Mouse (Mus musculus): ENCODE measurements around the gene D130043K22Rik. TPM values are rescaled to one million over a fixed set of nuclear protein-coding genes. Genes with fewer than 3 reads are reported as not detected.

Gene D130043K22Rik
- total and polyA plus RNA-seq, 3 experiments: 0.55 TPM; not detected in 2

DNA sequence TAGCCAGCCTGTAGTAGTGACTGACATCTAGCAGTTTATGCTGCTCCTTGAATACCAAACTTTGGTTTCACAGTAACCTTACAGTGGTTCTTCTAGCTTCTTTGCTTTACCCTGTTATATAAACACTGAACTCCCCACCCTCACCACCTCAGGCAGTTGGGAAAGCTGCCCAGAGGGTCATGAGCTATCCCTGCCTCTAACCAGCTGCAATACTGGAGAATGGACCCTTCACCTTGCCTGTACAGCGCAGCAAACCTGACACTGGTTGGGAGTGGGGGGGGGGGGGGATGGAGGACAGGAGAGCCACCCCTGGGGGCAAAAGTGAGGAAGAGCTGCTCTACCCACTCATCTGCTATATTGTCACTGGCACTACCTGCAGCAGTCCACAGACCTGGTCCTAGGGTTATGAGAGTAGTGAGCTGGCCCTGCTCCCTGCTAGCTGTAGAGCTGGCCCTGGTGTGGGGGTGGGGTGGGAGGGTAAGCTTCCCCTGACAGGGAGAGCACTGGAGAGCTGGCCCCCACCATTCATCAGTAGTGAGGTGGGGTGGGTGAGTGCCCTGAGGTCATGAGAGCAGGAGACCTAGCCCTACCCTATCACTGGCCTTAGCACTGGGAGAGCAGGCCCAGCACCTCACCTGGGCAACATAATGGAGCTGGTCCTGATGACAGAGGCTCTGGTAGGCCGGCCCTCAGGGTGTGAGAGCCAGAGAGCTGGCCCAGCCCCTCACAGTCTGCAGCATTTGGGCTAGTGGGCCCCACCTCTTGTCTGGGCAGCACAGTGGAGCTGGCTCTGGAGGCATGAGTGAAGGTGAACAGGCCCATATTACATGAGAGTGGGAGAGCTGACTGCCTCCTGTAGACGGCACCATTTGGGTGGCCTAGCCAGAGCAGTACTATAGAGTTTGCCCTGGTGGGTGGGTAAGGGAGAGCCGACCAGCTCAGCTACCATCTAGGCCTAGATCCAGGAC, 28.5 kb upstream of the D130043K22Rik start:
- ATAC-seq (ENCODE audit: extremely low read depth, insufficient number of reproducible peaks, low FRiP score, poor library complexity, severe bottlenecking) (peak; percentile 11; the same call in 1 of the 2 replicates), DNase-seq (ENCODE audit: low spot score) (no peak)
- Histone ChIP-seq H3K4me3 (ENCODE audit: low read depth, low read length) (no peak overlapping the region), H3K4me1 (ENCODE audit: insufficient read depth, low read depth, low read length) (peaks cover 16% of the 10 kb centered on the region), H3K27me3 (ENCODE audit: insufficient read depth, low read length) (no peaks in the 10 kb centered on the region), H3K9me3 (replicated peaks) (no peaks in the 10 kb centered on the region), H3K36me3 (replicated peaks) (peaks cover 78% of the 10 kb centered on the region)
- TF ChIP-seq GATA2 (IDR thresholded peaks at IDR 0.05; ENCODE audit: borderline replicate concordance, low read depth, low read length) (no peak), GATA1 (IDR thresholded peaks at IDR 0.05; ENCODE audit: borderline replicate concordance, low read length) (no peak), CTCF (IDR thresholded peaks at IDR 0.05; ENCODE audit: low read depth, low read length) (no peak), POLR2AphosphoS5 (IDR thresholded peaks at IDR 0.05; ENCODE audit: insufficient replicate concordance, low read depth, low read length) (0 out of 2 replicates have a peak, but pooled peaks have one; percentile 65), TAL1 (conservative IDR thresholded peaks at IDR 0.05; ENCODE audit: low read depth, low read length) (no peak)

DNA sequence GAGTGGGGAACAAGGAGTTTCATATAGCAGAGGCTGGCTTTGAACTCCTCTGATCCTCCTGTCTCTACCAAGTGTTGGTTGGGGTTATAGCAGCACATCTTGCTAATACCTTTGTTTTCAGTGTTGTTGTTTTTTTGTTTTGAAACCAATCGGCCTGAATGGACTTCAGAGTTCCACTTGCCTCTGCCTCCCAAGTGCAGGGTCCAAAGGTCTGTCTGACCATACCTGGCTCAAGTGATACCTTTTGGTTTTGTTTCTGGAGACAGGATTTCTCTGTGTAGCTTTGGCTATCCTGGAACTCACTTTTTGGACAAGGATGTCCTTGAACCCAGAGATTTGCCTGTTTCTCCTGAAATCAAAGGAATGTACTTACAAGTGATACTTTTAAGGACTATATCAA, 25.0 kb upstream of the D130043K22Rik start:
- Histone ChIP-seq H3K4me3 (ENCODE audit: low read depth, low read length) (no peak overlapping the region), H3K9me3 (replicated peaks) (no peaks in the 10 kb centered on the region), H3K4me1 (ENCODE audit: insufficient read depth, low read depth, low read length) (peaks cover 15% of the 10 kb centered on the region), H3K27me3 (ENCODE audit: insufficient read depth, low read length) (no peaks in the 10 kb centered on the region), H3K36me3 (replicated peaks) (peaks cover 74% of the 10 kb centered on the region)
- ATAC-seq (ENCODE audit: extremely low read depth, insufficient number of reproducible peaks, low FRiP score, poor library complexity, severe bottlenecking) (no peak), DNase-seq (ENCODE audit: low spot score) (no peak)
- no peak for TF ChIP-seq GATA1 (IDR thresholded peaks at IDR 0.05; ENCODE audit: borderline replicate concordance, low read length)
- no peak for TF ChIP-seq TAL1 (conservative IDR thresholded peaks at IDR 0.05; ENCODE audit: low read depth, low read length)
- TF ChIP-seq CTCF (IDR thresholded peaks at IDR 0.05; ENCODE audit: low read depth, low read length): no peak
- no peak for TF ChIP-seq GATA2 (IDR thresholded peaks at IDR 0.05; ENCODE audit: borderline replicate concordance, low read depth, low read length)
- no peak for TF ChIP-seq POLR2AphosphoS5 (IDR thresholded peaks at IDR 0.05; ENCODE audit: insufficient replicate concordance, low read depth, low read length)

GRCm38 (mm10) chr13:24822663-24823343, 22.1 kb upstream of the D130043K22Rik start:
- no peak for ATAC-seq (ENCODE audit: extremely low read depth, insufficient number of reproducible peaks, low FRiP score, poor library complexity, severe bottlenecking)
- H3K4me1 ChIP-seq (ENCODE audit: insufficient read depth, low read depth, low read length): no peaks in the 10 kb centered on the region; the same call in 1 of the 2 replicates
- no peak for TF ChIP-seq CTCF (IDR thresholded peaks at IDR 0.05; ENCODE audit: low read depth, low read length)
- no peak for TF ChIP-seq POLR2AphosphoS5 (IDR thresholded peaks at IDR 0.05; ENCODE audit: insufficient replicate concordance, low read depth, low read length)

GRCm38 (mm10) chr13:24824647-24825046, 20.3 kb upstream of the D130043K22Rik start:
- ATAC-seq (ENCODE audit: extremely low read depth, insufficient number of reproducible peaks, low FRiP score, poor library complexity, severe bottlenecking) (no peak), DNase-seq (ENCODE audit: low spot score) (no peak)
- H3K4me3 ChIP-seq (ENCODE audit: low read depth, low read length): no peak overlapping the region
- H3K27me3 ChIP-seq (ENCODE audit: insufficient read depth, low read length): no peaks in the 10 kb centered on the region
- H3K9me3 ChIP-seq (replicated peaks): no peaks in the 10 kb centered on the region
- H3K36me3 ChIP-seq (replicated peaks): peaks cover 66% of the 10 kb centered on the region
- TF ChIP-seq POLR2AphosphoS5 (IDR thresholded peaks at IDR 0.05; ENCODE audit: insufficient replicate concordance, low read depth, low read length): no peak
- no peak for TF ChIP-seq CTCF (IDR thresholded peaks at IDR 0.05; ENCODE audit: low read depth, low read length)
- no peak for TF ChIP-seq GATA2 (IDR thresholded peaks at IDR 0.05; ENCODE audit: borderline replicate concordance, low read depth, low read length)
- TF ChIP-seq GATA1 (IDR thresholded peaks at IDR 0.05; ENCODE audit: borderline replicate concordance, low read length): no peak
- no peak for TF ChIP-seq TAL1 (conservative IDR thresholded peaks at IDR 0.05; ENCODE audit: low read depth, low read length)
- no peaks in the 10 kb centered on the region; the same call in 1 of the 2 replicates for H3K4me1 ChIP-seq (ENCODE audit: insufficient read depth, low read depth, low read length)

More at GRCm38 (mm10) chr13:24822663-24823343, 22.1 kb upstream of the D130043K22Rik start:
- no peak overlapping the region for H3K4me3 ChIP-seq (ENCODE audit: low read depth, low read length)
- peaks cover 70% of the 10 kb centered on the region for H3K36me3 ChIP-seq (replicated peaks)
- H3K9me3 ChIP-seq (replicated peaks): no peaks in the 10 kb centered on the region
- no peaks in the 10 kb centered on the region for H3K27me3 ChIP-seq (ENCODE audit: insufficient read depth, low read length)
- DNase-seq (ENCODE audit: low spot score): no peak

DNA sequence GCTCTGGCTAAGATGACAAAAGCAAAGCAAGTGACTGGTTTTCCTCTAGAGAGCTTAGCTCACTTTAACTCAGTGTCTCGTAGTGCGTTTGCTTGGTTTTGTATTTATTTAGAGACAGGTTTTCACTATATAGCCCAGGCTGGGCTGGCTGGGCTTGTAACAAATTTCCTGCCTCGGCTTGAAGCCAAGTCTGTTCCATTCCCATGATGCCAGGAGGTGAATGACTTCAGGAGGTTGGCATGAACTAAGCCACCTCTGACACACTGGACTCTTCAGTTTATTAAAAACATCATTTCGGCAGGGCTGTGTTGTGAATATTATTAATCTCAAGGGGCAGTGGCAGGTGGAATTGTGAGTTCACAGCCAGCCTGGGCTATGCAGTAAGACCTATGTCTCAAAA, 19.3 kb upstream of the D130043K22Rik start:
- H3K9me3 ChIP-seq (replicated peaks): no peaks in the 10 kb centered on the region
- H3K4me3 ChIP-seq (ENCODE audit: low read depth, low read length): no peak overlapping the region

DNA sequence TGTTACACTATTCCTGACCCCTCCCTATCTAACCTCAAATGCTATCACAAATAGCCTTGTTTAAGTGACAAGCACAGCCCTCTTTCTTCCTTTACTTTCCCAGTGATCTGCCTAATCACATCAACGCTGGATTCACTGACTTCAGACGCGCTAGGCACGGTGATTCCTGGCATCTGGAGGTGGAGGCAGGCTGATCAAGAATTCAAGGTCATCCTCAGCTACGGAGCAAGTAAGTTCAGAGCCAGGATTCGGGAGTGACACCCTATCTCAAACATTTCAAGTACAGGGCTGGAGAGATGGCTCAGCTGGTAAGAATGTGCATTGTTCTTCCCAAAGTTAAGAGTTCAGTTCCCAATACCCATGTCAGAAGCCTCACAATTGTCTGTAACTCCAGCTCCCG, 18.8 kb upstream of the D130043K22Rik start:
- H3K4me3 ChIP-seq (ENCODE audit: low read depth, low read length): no peak overlapping the region
- TF ChIP-seq GATA2 (IDR thresholded peaks at IDR 0.05; ENCODE audit: borderline replicate concordance, low read depth, low read length) (no peak), GATA1 (IDR thresholded peaks at IDR 0.05; ENCODE audit: borderline replicate concordance, low read length) (no peak), CTCF (IDR thresholded peaks at IDR 0.05; ENCODE audit: low read depth, low read length) (no peak), POLR2AphosphoS5 (IDR thresholded peaks at IDR 0.05; ENCODE audit: insufficient replicate concordance, low read depth, low read length) (no peak), TAL1 (conservative IDR thresholded peaks at IDR 0.05; ENCODE audit: low read depth, low read length) (no peak)
- H3K9me3 ChIP-seq (replicated peaks): no peaks in the 10 kb centered on the region
- H3K4me1 ChIP-seq (ENCODE audit: insufficient read depth, low read depth, low read length): peaks cover 2% of the 10 kb centered on the region; the same call in 1 of the 2 replicates
- peaks cover 56% of the 10 kb centered on the region for H3K36me3 ChIP-seq (replicated peaks)
- no peak for DNase-seq (ENCODE audit: low spot score)
- no peak for ATAC-seq (ENCODE audit: extremely low read depth, insufficient number of reproducible peaks, low FRiP score, poor library complexity, severe bottlenecking)
- no peaks in the 10 kb centered on the region for H3K27me3 ChIP-seq (ENCODE audit: insufficient read depth, low read length)

More for the DNA sequence above, 19.3 kb upstream of the D130043K22Rik start:
- no peak for DNase-seq (ENCODE audit: low spot score)
- no peak for ATAC-seq (ENCODE audit: extremely low read depth, insufficient number of reproducible peaks, low FRiP score, poor library complexity, severe bottlenecking)
- no peak for TF ChIP-seq TAL1 (conservative IDR thresholded peaks at IDR 0.05; ENCODE audit: low read depth, low read length)
- TF ChIP-seq CTCF (IDR thresholded peaks at IDR 0.05; ENCODE audit: low read depth, low read length): no peak
- TF ChIP-seq GATA2 (IDR thresholded peaks at IDR 0.05; ENCODE audit: borderline replicate concordance, low read depth, low read length): no peak
- no peak for TF ChIP-seq POLR2AphosphoS5 (IDR thresholded peaks at IDR 0.05; ENCODE audit: insufficient replicate concordance, low read depth, low read length)
- TF ChIP-seq GATA1 (IDR thresholded peaks at IDR 0.05; ENCODE audit: borderline replicate concordance, low read length): no peak
- H3K27me3 ChIP-seq (ENCODE audit: insufficient read depth, low read length): no peaks in the 10 kb centered on the region
- peaks cover 60% of the 10 kb centered on the region for H3K36me3 ChIP-seq (replicated peaks)
- peaks cover 2% of the 10 kb centered on the region; the same call in 1 of the 2 replicates for H3K4me1 ChIP-seq (ENCODE audit: insufficient read depth, low read depth, low read length)
